Mouse (Mus musculus) lung, adult 2 months (tissue): ENCODE data around the gene Nek4.

ENCODE experiments used
- CTCF ChIP-seq: fragments of 200-500 bp; IDR thresholded peaks from 2 replicates; pipeline ENCODE4 v1.5.1; 2011; ENCODE audit warnings: mild to moderate bottlenecking, low read length, control low read depth; ENCODE audit not compliant: insufficient read depth
- POLR2A ChIP-seq: fragments of 200-500 bp; IDR thresholded peaks from 2 replicates; pipeline ENCODE4 v1.6.1; 2011; ENCODE audit warnings: low read depth, mild to moderate bottlenecking, control low read depth, low read length, borderline replicate concordance; ENCODE audit errors: extremely low read depth

DNA sequence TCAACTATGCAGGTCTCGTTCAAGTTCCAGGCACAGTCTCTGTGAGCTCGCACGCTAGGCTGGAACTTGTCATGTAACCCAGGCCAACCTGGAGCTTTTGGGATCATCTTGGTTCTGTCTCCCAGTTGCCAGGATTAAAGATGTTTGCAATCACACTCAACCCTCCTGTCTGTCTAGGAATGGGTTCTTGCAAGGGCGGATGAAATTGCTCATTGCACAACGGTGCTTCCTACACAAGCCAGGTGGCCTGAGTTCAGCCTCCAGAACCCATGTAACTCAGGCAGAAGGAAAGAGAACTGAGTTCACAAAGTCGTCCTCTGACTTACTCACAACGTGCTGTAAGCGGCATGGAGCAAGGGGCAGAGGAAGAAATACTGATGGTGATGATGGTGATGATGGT, 40.0 kb upstream of the Nek4 start:
- TF ChIP-seq CTCF = no peak
- no peak for TF ChIP-seq POLR2A
